ENCODE assay signal across 11 mouse cellular contexts in genomic region chr13:60941884-60942283, GRCm38 (mm10). TPM values are rescaled to one million over a fixed set of nuclear protein-coding genes. Genes with fewer than 3 reads are reported as not detected.
"Had no signal": no experiment of that assay in that cellular context is flagged by ENCODE, and none has a peak within 500 bp of the region (broad histone marks: within the 10 kb centered on the region; RNA-seq: fewer than 3 reads in every experiment).

Gene Tpbpa, minus strand, starts transcription at chr13:60941984.

RNA-seq across cellular contexts. Expression of gene Tpbpa, which starts in this region (rescaled TPM):
- polyA plus RNA-seq: neural tube, embryonic 14.5 days; neural tube, embryonic 15.5 days; small intestine, adult 2 months; spleen, adult 2 months; stomach, embryonic 14.5 days; stomach, embryonic 15.5 days; stomach, embryonic 16.5 days; stomach, postnatal 0 days; testis, adult 2 months; thymus, adult 2 months; thymus, postnatal 0 days had no signal
